Mouse (Mus musculus) skeletal muscle tissue, adult 2 months (tissue): ENCODE data around the gene Gm12248.
A peak's percentile ranks its signal among the peaks of the same experiment; 100 is the strongest.

Source experiments
- DNase-seq: peaks from one replicate; pipeline ENCODE4 v3.0.0-alpha.2; 2012; ENCODE audit warnings: low read depth, low spot score

Gm12248 gene

DNA sequence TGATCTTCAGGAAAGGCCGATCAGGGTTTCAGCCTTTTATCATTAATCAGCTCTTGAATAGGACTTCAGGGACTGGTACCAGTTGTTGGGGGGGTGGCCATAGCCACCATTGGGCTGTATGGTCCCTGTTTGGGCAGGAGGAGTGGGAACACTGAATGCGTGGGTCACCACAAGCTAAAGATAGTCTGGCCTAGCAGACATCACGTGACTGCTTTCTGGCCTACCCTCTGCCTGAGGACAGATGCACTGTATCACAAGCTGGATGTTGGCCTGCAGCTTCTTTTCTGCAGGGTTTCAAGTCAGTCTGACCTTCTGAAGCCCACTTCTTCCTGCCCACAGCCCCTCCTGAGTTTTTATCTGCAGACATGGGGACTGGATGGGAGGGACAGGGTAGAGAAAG is 59.3 kb downstream of the Gm12248 start:
- DNase-seq = peak; percentile 70

DNA sequence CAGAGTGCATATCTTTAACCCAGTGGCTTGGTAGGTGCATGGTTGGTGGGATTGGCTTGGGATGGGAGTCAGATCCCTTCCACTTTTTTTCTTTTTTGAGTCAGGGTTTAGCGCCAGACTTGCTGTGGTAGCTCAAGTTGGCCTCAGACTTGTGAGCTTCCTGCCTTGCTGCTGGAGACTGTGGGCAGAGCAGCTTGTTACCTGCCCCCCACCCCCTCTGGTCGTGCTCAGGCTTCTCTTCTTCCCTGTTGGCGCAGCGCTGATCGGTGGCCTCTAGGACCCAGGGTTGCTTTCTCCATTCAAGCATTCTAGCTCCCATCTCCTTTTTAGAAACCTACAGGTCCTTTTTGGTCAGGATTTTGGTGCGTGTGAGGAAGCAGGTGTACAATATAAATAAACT is 61.8 kb downstream of the Gm12248 start:
- DNase-seq = no peak

DNA sequence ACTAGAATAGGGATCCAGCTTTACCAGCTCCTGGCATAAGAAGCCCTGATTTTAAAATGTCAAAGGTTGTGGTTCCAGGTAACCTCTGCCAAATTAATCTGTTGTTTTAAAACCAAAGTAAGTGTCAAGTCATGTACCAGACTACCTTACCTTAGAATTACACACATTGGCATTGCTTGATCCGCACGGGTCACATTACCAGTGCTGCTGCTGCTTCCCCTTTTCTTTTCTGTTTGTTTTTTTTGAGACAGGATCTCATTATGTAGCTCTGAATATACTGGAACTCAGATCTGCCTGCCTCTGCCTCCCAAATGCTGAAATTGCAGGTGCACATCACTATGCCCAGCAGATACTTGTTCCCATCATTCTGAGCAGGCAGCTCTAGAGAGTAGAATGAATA is 63.1 kb downstream of the Gm12248 start:
- no peak for DNase-seq

DNA sequence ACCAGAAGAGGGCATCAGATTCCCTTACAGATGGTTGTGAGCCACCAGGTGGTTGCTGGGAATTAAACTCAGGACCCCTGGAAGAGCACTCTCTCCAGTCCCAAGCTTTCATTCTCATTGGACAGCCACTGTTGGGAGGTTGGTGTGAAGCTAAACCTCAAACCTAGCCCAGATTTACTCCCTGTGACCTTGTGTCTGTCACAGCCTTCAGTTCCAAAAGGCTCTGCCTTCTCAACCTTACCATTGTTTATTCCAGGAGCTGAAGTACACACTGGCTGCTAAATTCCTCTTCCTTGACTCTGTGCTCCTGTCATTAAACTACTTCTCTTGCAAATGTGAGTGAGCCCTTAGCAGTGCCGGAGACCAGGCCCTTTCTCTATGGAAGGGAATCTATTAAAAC is 64.0 kb downstream of the Gm12248 start:
- no peak for DNase-seq

DNA sequence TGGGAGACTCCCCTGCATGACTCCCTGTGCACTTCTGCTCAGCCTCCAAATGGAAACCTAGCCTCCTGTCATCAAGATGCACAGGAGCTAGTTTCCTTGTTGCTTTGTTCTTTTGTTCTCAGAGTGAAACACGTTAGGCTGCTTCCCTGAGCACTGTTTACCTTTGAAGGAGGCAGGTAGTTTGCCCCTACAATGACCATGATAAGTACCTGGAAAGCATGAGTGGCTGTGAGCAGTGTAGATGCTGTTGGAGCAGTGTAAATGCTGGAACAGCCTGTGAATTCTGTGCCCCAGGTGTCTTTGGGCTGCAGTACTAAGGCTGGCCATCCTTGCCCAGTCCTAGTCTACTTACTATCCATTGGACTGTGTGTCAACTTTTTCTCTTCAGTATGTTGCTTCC is 66.1 kb downstream of the Gm12248 start:
- DNase-seq = no peak

DNA sequence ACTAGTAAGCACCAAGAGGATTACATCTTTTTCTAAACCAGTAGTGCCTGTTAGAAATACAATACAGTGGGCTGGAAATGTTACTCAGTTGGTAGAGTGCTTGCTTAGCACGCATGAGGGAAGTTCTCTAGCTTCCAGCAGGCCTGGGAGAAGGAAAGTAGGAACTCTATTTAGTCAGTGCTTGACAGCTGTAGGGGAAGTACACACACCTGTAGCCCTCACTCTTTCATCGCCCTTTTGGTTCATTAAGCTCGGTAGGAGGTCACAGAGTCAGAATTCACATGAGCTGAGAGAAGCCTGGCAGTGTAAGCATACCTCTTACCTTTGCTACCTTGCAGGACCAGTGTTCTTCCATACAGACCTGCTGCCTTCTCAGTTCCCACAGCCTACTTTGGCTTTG is 66.6 kb downstream of the Gm12248 start:
- DNase-seq = no peak

DNA sequence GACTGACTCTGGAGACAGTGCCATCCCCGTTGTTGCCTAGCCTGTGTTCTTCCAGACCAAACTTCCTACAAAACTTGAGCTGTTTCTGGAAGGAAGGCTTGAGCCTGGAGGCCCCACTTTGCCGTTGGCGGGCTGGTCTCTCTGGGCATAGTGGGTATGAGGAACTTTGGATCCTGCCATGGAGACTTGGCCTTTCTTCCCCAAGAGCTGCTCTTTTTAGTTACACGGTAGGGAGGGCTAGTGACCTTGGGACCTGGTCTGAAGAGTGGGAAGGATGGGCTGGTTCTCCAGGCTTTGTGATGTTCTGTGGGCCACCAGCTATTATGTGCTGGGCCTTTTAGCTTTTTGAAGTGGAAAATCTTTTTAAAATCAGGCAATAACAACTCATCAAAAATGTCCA is 67.1 kb downstream of the Gm12248 start:
- DNase-seq = no peak

DNA sequence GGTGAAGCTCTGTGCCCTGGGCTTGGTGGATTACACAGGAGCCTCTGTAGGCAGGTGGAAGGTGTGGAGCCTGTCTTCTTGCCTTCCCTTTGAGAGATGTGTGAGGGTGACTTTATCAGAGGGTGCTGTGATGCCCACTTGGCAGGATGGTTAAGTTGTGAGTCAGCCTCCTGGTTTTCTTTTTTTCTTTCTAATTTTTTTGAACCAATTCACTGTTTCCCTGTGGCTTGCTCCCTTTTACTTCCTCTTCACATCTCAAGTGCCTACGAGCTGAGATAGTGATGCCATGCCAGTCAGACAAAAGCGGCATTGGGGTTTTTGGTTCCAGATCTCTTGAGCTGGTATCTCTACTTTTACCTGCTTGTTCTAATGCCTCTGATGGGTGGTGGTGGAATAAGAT is 68.3 kb downstream of the Gm12248 start:
- DNase-seq = no peak

DNA sequence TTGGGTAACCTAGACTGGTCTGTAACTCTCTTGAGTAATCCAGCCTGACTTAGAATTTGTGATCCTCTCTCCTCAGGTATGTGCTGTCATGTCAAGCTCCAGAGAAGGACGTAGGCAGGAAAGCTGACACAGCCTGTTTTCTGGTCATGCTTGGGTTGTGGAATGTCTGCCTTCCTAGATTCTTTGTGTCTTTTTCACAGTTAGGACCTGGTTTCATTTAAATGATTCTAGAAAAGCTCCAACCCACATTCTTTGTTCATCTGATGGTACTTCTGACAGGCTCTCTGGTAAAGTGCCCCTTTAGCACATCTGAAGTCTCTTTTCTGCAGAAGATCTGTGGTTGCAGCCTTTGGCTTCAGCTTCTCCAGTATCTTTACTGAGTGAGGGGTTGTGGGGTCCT is 68.7 kb downstream of the Gm12248 start:
- no peak for DNase-seq

DNA sequence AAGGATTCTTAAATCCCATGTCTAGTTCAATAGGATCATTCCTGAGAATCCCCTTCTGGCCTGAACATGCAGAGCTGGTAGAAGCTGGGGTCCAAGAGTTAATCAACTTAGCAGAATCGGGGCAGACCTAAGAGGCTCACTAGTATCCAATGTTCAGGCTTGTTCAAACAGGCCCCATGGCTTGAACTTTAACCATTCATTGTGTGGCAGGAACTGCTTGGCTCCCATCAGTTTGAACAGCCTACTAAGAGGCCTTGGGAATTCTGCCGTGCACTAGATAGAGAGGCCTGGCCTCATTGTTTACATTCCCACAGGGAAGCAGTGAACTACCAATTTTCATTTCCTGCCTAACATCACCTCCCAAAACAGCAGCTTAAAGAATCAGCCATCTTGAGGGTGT is 71.3 kb downstream of the Gm12248 start:
- DNase-seq = no peak

DNA sequence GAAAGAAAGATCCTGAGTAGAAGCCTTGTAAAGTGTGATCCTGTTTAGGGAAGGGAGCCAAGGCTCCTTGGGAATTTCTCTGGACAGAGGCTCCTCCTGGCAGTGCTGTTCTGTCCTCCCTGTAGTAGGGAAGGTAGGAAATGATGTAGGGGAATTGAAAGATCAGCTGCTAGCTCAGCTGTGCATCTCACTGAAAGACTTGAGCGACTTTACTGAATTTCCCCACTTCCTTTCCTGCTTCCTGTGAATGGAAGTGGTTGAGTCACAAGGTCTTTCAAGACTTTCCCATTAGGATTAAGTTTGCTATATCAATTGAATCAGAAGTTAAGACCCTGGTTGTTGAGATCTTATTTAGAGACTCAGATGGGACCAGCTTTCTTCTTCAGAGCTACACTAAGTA is 71.8 kb downstream of the Gm12248 start:
- no peak for DNase-seq

DNA sequence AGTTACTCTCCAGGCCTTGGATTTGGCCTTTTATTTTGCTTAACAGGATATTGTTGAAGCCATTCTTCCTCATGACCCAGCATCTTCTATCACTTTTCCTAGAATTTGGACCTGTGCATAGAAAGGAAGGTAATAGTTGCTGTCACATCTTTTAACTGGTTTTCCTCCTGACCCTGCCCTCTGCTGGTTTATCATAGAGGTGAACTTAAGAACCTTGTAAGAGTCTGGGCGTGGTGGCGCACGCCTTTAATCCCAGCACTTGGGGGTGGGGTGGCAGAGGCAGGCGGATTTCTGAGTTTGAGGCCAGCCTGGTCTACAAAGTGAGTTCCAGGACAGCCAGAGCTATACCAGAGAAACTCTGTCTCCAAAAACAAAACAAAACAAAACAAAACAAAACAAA is 74.2 kb downstream of the Gm12248 start:
- DNase-seq = no peak

DNA sequence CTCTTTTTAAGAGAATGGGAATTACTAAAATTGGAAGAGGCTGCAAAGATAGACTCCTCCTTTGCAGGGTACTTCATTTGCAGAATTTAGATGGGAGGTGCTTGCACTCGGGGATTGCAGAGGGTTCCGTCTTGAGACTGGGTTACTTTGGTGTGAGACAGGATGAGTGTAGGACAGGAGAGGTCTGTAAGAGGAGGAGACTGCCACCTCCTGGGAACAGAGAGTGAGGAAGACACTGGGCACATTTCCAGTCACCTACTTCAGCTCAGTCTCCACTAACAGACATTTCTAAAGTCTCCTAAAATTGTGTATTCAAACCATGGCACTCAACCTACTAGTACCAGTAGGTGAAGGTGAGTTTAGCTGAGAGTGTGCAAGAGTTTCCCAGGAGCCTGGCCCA is 74.6 kb downstream of the Gm12248 start:
- DNase-seq = peak; percentile 59

DNA sequence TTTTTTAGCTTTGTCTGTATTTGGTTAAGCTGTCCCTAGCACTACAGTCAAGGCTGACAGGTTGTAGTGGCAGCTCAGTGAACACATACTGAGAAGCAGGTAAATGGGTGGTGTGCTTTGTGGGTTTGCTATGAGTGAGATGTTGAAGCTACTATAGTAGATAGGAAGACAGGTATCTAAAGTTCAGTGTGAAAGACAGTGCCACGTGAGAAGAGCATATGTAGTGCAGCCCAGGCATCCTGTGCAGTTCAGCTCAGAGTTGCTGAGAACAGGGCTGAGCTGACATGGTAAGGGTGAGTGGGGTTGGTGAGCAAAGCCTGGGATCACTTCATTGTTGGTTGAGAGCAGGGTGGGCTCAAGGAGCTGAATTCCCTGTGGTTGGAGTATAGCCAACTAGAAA is 75.5 kb downstream of the Gm12248 start:
- DNase-seq = no peak

DNA sequence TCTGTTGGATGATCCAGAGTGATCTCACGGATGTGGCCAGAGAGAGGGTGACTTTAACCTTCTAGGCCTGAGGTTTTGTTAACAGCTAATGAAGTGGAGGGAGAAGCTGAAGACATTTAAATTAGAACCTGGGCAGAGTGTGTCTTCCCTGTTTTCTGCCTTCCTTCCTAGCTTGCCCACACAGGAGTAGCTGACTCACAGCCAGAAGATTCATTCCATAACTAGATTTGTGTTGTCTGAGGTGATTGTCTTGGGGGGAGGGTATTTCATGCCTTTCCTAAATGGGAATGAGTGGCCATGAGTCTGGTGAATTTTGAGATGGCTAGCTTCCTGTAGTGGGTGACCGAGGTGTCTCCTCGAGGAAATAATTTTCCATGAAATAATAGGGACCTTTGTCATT is 76.6 kb downstream of the Gm12248 start:
- no peak for DNase-seq

DNA sequence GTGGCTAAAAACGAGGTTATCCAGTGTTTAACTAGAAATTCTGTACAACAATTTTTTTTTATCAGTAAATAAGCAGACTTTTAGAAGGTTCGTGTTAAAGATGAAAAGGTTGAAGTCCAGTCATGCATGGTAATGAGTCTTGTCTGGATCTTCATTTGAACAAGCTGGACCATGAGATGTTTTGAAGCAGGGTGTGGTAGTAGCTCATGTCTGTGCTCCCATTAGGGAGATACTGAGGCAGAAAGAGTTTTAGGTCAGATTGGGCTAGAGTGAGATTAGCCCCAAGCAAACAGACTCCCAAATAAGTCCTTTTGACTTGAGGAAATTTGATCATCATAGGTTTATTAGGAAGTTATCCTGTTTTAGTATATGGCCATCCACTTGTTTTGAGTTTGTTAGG is 77.6 kb downstream of the Gm12248 start:
- DNase-seq = no peak

DNA sequence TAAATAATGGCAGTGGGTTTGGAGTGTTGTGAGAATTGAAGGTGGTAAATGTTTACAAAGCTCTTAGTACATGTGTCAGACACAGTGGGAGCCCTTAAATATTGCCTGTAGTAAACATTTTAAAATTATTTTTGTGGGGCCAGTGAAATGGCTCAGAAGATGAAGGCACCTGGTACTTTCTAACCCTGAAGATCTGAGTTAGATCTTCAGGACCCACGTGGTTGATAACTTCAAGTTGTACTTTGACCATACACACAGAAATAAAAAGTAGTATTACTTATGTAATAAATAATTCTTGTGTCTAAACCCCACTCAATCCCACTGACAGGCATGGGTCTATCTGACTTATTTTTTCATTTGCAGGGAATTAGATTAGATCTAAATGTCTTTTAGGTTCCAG is 78.3 kb downstream of the Gm12248 start:
- no peak for DNase-seq
